Mouse (Mus musculus) testis, adult 2 months (tissue): ENCODE data around the gene E4f1.

ENCODE experiments used
- CTCF ChIP-seq: fragments of 200-500 bp; IDR thresholded peaks from 2 replicates; pipeline ENCODE4 v1.5.1; 2012; ENCODE audit warnings: low read depth, mild to moderate bottlenecking, inconsistent platforms, low read length, moderate library complexity; ENCODE audit not compliant: control insufficient read depth, insufficient read depth, insufficient replicate concordance
- POLR2A ChIP-seq: fragments of 200-500 bp; IDR thresholded peaks from 2 replicates; pipeline ENCODE4 v1.6.1; 2012; ENCODE audit warnings: low read depth, mild to moderate bottlenecking, inconsistent platforms, low read length, moderate library complexity; ENCODE audit not compliant: control insufficient read depth

GRCm38 (mm10) chr17:24505286-24505955, 35.3 kb upstream of the E4f1 start:
- TF ChIP-seq CTCF = no peak
- TF ChIP-seq POLR2A = no peak
